Mouse (Mus musculus) urinary bladder, postnatal 25 days (tissue): Measurements from ENCODE around the gene Psph.

ENCODE experiments used
- DNase-seq: peaks from one replicate; pipeline ENCODE4 v3.0.0; 2022; ENCODE audit warnings: low spot score

Gene Psph

DNA sequence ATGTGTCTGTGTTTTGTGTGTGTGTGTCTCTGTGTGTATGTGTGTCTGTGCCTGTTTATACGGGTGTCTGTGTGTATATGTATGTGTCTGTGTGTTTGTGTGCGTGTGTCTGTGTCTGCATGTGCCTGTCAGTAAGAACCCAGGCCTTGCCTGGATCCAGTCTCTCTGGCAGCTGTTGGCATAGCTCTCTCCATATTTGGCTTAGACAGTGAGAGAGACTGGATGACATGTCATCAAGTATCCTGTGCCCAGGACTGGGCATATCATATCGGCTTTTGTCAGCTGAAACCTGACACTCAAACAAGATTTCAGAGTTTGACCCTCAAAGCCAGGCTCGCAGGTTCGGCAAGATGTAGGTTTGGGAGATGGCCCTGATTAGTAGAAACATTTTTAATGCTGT, 56.2 kb downstream of the Psph start:
- DNase-seq = no peak

- DNase-seq = no peak
Observed at GRCm38 (mm10) chr5:129730344-129730743, 56.9 kb downstream of the Psph start.

DNA sequence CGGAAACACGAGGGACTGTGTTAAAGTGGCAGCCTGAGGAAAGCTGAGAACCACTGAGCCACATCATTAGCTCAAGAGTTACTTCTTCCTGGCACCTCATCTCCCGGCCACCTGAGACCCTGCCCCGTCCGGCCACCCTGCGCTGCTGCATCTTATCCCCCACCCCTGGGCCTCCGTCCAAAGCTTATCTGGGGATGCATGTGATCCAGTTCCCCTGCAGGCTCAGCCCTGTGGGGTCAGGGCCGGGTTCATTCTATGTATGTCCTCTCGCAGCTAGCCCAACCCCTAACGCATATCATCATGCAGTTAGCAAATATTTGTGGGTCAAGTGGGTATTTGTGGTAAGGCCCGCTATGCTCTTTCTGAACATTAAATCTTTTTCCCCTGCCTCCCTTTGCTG, 58.0 kb downstream of the Psph start:
- no peak for DNase-seq

GRCm38 (mm10) chr5:129726784-129727183, 60.5 kb downstream of the Psph start:
- no peak for DNase-seq

GRCm38 (mm10) chr5:129725774-129726392, 61.4 kb downstream of the Psph start:
- DNase-seq = no peak

DNA sequence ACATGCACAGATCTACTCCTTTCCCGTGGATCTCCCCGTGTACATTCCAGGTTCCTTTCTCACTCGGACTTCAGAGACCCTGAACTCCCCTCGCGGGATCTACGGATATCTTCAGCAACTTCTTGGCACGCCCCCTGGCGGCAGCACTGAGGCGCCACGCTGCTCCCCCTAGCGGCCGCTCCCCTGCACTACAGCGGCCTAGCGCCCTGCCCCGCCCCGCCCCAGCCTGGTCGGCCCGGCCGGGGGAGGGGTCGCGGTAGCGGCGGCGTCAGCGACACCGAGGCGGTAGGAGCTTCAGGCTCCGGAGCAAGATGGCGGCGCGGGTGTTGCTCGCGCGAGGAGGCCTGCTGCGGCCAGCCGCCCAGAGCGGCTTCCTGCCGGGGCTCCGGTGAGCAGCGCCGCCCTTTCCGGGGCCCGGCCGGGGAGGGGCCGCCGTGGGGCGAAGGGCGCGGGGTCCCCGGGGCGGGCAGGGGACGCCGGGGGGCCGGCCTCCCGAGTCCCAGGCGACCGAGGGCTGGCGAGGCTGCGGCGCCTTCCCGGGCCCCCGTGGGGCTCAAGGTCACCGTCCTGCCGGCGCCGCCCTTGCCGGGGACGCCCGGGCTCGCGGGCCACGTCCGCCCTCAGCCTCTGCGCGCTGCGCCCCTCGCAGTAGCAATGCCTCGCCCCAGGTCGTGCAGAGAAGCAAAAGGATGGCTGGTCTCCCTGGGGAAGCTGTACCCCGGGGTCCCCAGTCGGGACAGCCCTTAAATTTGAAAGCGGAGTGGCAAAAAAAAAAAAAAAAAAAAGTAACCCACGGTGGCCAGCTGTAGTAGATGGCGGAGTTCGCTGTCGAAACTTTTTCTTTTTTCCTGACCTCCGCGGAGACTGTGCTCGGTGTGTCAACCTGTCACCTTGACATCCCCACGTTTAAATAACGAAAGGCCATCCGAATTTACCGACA, 62.1 kb downstream of the Psph start, which contains the start of gene Nipsnap2:
Nipsnap2 (plus strand) TSS at position 230 of the 940 bp plus-strand sequence.
- peak; percentile 94 for DNase-seq

DNA sequence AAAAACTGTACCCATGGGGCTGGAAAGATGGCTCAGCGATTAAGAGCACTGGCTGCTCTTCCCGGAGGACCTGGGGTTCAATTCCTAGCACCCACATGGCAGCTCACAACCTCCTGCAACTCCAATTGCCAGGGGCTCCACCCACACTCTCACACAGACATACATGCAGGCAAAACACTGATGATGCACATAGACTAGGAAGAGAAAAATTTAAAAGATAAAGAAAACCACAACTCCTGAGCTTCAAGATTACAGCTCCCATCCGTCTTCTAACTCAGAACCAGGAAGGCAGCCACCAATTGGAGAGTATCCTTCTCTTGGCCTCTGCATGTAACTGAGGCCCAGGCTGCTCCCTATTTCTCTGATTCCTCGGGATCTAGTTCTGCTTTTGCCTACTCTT, 63.0 kb downstream of the Psph start:
- DNase-seq = no peak

DNA sequence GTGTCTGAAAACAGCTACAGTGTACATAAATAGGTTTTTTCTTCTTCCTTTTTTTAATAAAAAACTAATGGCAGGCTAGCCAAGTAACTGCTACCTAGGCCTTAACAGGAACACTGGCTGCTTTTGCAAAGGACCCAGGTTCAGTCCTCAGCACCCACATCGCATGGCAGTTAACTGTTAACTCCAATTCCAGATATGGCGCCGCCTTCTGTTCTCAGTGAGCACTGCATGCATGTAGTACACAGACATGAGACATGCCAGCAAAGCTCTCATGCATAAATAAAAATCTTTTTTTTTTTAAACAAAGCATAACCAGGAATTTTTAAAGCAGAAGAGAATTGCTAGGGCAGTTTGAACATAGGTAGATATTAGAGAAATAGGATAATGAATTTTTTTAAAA, 67.1 kb downstream of the Psph start:
- no peak for DNase-seq

DNA sequence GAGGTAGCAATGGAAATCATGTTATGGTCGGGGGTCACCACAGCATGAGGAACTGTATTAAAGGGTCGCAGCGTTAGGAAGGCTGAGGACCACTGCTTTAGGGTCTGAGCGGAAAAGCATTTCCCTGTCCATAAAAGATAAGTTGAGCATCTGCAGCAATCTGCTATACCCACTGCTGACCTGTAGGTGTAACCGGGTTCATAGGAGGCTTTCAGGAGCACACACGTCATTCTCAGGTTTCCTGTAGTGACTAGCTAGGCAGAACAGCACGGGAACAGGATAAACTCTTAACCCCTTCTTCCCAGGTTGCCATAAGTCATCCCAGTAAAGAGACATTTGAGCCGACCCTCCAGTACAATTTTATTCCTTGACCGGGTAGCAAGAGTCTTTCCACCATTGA, 70.2 kb downstream of the Psph start:
- DNase-seq = no peak
